Mouse (Mus musculus): Measurements from ENCODE around the gene Rhoc.

GRCm38 (mm10) chr3:104767716-104768115, 20.5 kb upstream of the Rhoc start:
- no peak for TF ChIP-seq CTCF (IDR thresholded peaks at IDR 0.05; ENCODE audit: extremely low read depth, insufficient read depth, low read length)
- TF ChIP-seq POLR2A (IDR thresholded peaks at IDR 0.05; ENCODE audit: extremely low read depth, insufficient read depth, low read length): no peak

Measured in cortical plate, adult 2 months (tissue).